Mouse (Mus musculus) myocyte (in vitro differentiated cells): ENCODE measurements at regions not wholly inside any gene's neighbourhood (a gene's known extent, or its start where the extent isn't known, plus 50 kb on each side); places are given as distances from the start of the nearest gene placed in this dataset.

Experiments used
- H3K27me3 ChIP-seq: one replicate; pipeline ENCODE4 v1.6.1; 2011; ENCODE audit not compliant: control insufficient read depth, insufficient read depth, insufficient read length
- H3K36me3 ChIP-seq: one replicate; pipeline ENCODE4 v1.6.1; 2011; ENCODE audit not compliant: control insufficient read depth, insufficient read depth
- H3K4me2 ChIP-seq: one replicate; pipeline ENCODE4 v1.6.1; 2011; ENCODE audit warnings: low read depth, control low read depth
- H3K4me3 ChIP-seq: one replicate; pipeline ENCODE4 v1.5.1; 2011; ENCODE audit warnings: mild to moderate bottlenecking, control low read depth, moderate library complexity
- H3K79me2 ChIP-seq: one replicate; pipeline ENCODE4 v1.6.1; 2011; ENCODE audit not compliant: control insufficient read depth, insufficient read depth
- H3ac ChIP-seq: one replicate; pipeline ENCODE4 v1.6.1; 2011; ENCODE audit not compliant: control insufficient read depth, insufficient read length
- CEBPB ChIP-seq: IDR thresholded peaks from 2 replicates; pipeline ENCODE4 v1.6.1; 2011; ENCODE audit warnings: mild to moderate bottlenecking, moderate library complexity; ENCODE audit not compliant: poor library complexity, insufficient read depth, severe bottlenecking
- E2F4 ChIP-seq: IDR thresholded peaks from one replicate; pipeline ENCODE4 v1.6.1; 2011; ENCODE audit warnings: mild to moderate bottlenecking, control low read depth, moderate library complexity; ENCODE audit not compliant: insufficient read depth
- MAX ChIP-seq: IDR thresholded peaks from one replicate; pipeline ENCODE4 v1.6.1; 2011; ENCODE audit warnings: low read depth, mild to moderate bottlenecking, control low read depth
- MYOD1 ChIP-seq, 3 experiments: IDR thresholded peaks; one replicate each; pipeline ENCODE4 v1.6.1; 2011; ENCODE audit warnings: control low read depth in 2 of 3, low read depth in 2 of 3, mild to moderate bottlenecking in 2 of 3, moderate library complexity in 1 of 3; ENCODE audit not compliant: insufficient read length in 2 of 3, control insufficient read depth in 1 of 3
- MYOG ChIP-seq, 3 experiments: IDR thresholded peaks; one replicate each; pipeline ENCODE4 v1.6.1; 2011; ENCODE audit warnings: control low read depth in 2 of 3, low read depth in 2 of 3, mild to moderate bottlenecking in 2 of 3; ENCODE audit not compliant: insufficient read length in 2 of 3, control insufficient read depth in 1 of 3, insufficient read depth in 1 of 3
- POLR2A ChIP-seq: IDR thresholded peaks from one replicate; pipeline ENCODE4 v1.6.1; 2011; ENCODE audit warnings: low read depth, mild to moderate bottlenecking, control low read depth, moderate library complexity; ENCODE audit not compliant: insufficient read length
- POLR2AphosphoS2 ChIP-seq: IDR thresholded peaks from one replicate; pipeline ENCODE4 v1.6.1; 2011; ENCODE audit warnings: low read depth, control low read depth; ENCODE audit not compliant: insufficient read length
- REST ChIP-seq: IDR thresholded peaks from one replicate; pipeline ENCODE4 v1.6.1; 2011; ENCODE audit warnings: mild to moderate bottlenecking, control low read depth, moderate library complexity; ENCODE audit not compliant: insufficient read depth, insufficient read length
- SRF ChIP-seq: IDR thresholded peaks from one replicate; pipeline ENCODE4 v1.6.1; 2011; ENCODE audit warnings: low read depth; ENCODE audit not compliant: control insufficient read depth, insufficient read length
- TCF12 ChIP-seq: IDR thresholded peaks from one replicate; pipeline ENCODE4 v1.6.1; 2011; ENCODE audit warnings: mild to moderate bottlenecking, control low read depth; ENCODE audit not compliant: poor library complexity, insufficient read depth, severe bottlenecking
- TCF3 ChIP-seq: IDR thresholded peaks from one replicate; pipeline ENCODE4 v1.6.1; 2011; ENCODE audit warnings: low read depth, control low read depth; ENCODE audit not compliant: insufficient read length
- USF1 ChIP-seq: IDR thresholded peaks from one replicate; pipeline ENCODE4 v1.6.1; 2011; ENCODE audit warnings: low read depth, mild to moderate bottlenecking, control low read depth, moderate library complexity

DNA sequence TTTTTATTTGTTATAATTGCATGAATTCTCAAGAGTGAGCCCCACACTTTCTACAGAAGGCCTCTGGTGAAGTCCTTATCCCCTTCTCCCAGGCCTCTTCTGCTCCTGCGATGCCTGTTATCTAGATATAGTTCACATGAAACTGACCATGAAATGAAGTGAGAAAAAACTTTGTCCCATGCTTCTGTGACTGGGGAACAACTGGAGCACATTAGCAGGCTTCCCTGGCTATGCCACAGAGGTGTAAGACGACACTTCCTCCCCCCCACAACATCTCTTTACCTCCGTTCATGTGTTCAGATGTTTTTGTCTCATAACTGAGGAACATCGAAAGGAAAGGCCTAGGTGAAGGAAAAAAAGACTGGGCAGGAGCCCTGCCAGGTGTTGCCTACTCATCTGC is 174.7 kb downstream of the Lurap1l start:
- Histone ChIP-seq H3K4me2 (no peak overlapping the region), H3K36me3 (no peaks in the 10 kb centered on the region), H3K79me2 (no peaks in the 10 kb centered on the region), H3K27me3 (no peaks in the 10 kb centered on the region), H3ac (no peak overlapping the region), H3K4me3 (no peak overlapping the region)
- TF ChIP-seq REST (no peak), MYOD1 (IDR thresholded peaks at IDR 0.05; ENCODE audit: control insufficient read depth in 1 of 3, insufficient read length in 2 of 3, low read depth in 2 of 3) (no peak), POLR2AphosphoS2 (no peak), TCF12 (no peak), MYOG (IDR thresholded peaks at IDR 0.05; ENCODE audit: control insufficient read depth in 1 of 3, insufficient read depth in 1 of 3, insufficient read length in 2 of 3, low read depth in 2 of 3) (no peak), MAX (no peak), E2F4 (no peak), SRF (no peak), POLR2A (no peak), CEBPB (no peak), USF1 (no peak), TCF3 (no peak)

DNA sequence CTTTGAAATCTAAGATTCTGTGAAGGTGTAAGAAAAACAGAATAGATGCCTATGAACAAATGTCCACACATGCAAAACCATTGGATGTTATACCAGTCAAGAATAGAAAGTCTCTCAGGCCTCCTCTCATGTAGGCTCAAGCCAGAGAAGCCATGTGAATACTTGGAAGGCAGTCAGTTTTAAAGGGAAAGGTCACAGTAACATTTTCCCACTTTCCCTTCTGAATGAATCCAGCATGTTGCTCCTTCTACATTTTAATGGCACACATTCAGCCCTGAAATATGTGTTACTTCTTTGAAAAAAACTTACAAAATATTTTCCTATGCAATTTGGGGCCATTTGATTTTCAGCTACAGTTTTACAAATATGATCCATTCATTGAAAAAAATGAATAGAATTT is 186.1 kb downstream of the Lurap1l start:
- H3K27me3 ChIP-seq, result no peaks in the 10 kb centered on the region
- TF ChIP-seq POLR2AphosphoS2 (no peak), E2F4 (no peak), MAX (no peak), REST (no peak), TCF3 (no peak), SRF (no peak), POLR2A (no peak), TCF12 (no peak), MYOG (IDR thresholded peaks at IDR 0.05; ENCODE audit: control insufficient read depth in 1 of 3, insufficient read depth in 1 of 3, insufficient read length in 2 of 3, low read depth in 2 of 3) (no peak), MYOD1 (IDR thresholded peaks at IDR 0.05; ENCODE audit: control insufficient read depth in 1 of 3, insufficient read length in 2 of 3, low read depth in 2 of 3) (no peak), CEBPB (no peak), USF1 (no peak)
- no peaks in the 10 kb centered on the region for H3K36me3 ChIP-seq
- H3K4me2 ChIP-seq, result no peak overlapping the region
- H3ac ChIP-seq, result no peak overlapping the region
- no peaks in the 10 kb centered on the region for H3K79me2 ChIP-seq
- no peak overlapping the region for H3K4me3 ChIP-seq

DNA sequence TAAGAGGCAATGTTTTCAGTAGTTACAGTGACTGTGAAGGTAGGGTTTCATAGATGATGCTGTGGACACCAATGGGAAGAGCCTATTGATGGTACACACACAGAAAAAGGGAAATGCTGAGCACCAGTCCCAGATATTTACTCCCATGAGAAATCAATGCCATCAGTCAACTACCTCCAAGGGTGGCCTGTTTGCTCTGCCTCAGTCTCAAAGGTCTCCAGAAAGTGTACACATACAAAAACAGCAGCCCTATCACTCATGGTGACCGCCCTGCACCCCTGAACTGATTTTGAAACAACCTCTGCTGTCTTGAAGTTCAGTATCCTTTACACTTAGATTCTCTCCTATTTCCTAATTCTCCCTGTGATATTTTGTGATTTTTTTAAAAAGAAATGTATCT is 187.2 kb downstream of the Lurap1l start:
- Histone ChIP-seq H3K4me3 (no peak overlapping the region), H3K27me3 (no peaks in the 10 kb centered on the region), H3K79me2 (no peaks in the 10 kb centered on the region), H3ac (no peak overlapping the region), H3K36me3 (no peaks in the 10 kb centered on the region), H3K4me2 (no peak overlapping the region)
- TF ChIP-seq POLR2AphosphoS2 (no peak), CEBPB (no peak), REST (no peak), SRF (no peak), MAX (no peak), E2F4 (no peak), MYOD1 (IDR thresholded peaks at IDR 0.05; ENCODE audit: control insufficient read depth in 1 of 3, insufficient read length in 2 of 3, low read depth in 2 of 3) (no peak), USF1 (no peak), TCF3 (no peak), POLR2A (no peak), TCF12 (no peak), MYOG (IDR thresholded peaks at IDR 0.05; ENCODE audit: control insufficient read depth in 1 of 3, insufficient read depth in 1 of 3, insufficient read length in 2 of 3, low read depth in 2 of 3) (no peak)

DNA sequence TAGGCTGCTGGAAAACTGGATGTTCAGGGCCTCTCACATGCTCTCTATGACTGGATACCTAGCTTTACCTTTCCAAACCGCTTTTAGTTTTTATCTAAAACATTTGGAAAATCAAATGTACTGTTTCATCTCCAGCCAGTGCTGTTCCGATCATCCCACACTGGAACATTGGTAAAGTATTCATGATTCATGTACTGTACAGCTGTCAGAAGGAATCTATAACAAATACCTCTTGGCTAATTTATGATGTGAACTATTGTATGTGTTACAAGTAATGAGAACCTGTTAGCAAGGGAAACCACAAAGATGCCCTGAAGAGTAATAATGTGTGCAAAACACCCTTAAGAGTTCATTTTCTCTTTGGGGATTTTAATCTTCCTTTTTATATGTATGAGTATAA is 190.6 kb downstream of the Lurap1l start:
- Histone ChIP-seq H3K79me2 (no peaks in the 10 kb centered on the region), H3K4me3 (no peak overlapping the region), H3K36me3 (no peaks in the 10 kb centered on the region), H3ac (no peak overlapping the region), H3K4me2 (no peak overlapping the region), H3K27me3 (no peaks in the 10 kb centered on the region)
- TF ChIP-seq USF1 (no peak), MAX (no peak), CEBPB (no peak), SRF (no peak), TCF12 (no peak), POLR2A (no peak), REST (no peak), MYOD1 (IDR thresholded peaks at IDR 0.05; ENCODE audit: control insufficient read depth in 1 of 3, insufficient read length in 2 of 3, low read depth in 2 of 3) (no peak), MYOG (IDR thresholded peaks at IDR 0.05; ENCODE audit: control insufficient read depth in 1 of 3, insufficient read depth in 1 of 3, insufficient read length in 2 of 3, low read depth in 2 of 3) (no peak), POLR2AphosphoS2 (no peak), E2F4 (no peak), TCF3 (no peak)
